Mouse (Mus musculus) stomach, postnatal 0 days (tissue): ENCODE measurements at regions not wholly inside any gene's neighbourhood (a gene's known extent, or its start where the extent isn't known, plus 50 kb on each side); places are given as distances from the start of the nearest gene placed in this dataset.

Experiments used
- CTCF ChIP-seq: IDR thresholded peaks from 2 replicates; pipeline ENCODE4 v1.5.1; 2016; ENCODE audit warnings: antibody characterized with exemption, low read depth, mild to moderate bottlenecking, moderate library complexity
- EP300 ChIP-seq: optimal IDR thresholded peaks from 2 replicates; pipeline ENCODE3; 2016; ENCODE audit warnings: antibody characterized with exemption

- no peak for TF ChIP-seq EP300
- TF ChIP-seq CTCF = no peak
Measured at GRCm38 (mm10) chr16:50751495-50752276, 160.7 kb upstream of the Ccdc54 start.
